ENCODE assay signal across 22 mouse cellular contexts in genomic region chr11:74241201-74241600, GRCm38 (mm10). TPM values are rescaled to one million over a fixed set of nuclear protein-coding genes. Genes with fewer than 3 reads are reported as not detected.
"Had no signal": no experiment of that assay in that cellular context is flagged by ENCODE, and none has a peak within 500 bp of the region (broad histone marks: within the 10 kb centered on the region; RNA-seq: fewer than 3 reads in every experiment).

No protein-coding gene starts in this region.

- DNase-seq: gastrocnemius, adult 2 months; gastrocnemius, postnatal 10 days; gastrocnemius, postnatal 25 days; heart, adult 18-20 months; heart, postnatal 10 days; heart, postnatal 4 days; kidney, adult 18-20 months; kidney, adult 8-10 months; kidney, postnatal 10 days; kidney, postnatal 25 days; kidney, postnatal 4 days; left cerebral cortex, postnatal 4 days had no signal

RNA-seq across cellular contexts. Expression of gene Olfr406, which starts 18.4 kb away (rescaled TPM):
- total RNA-seq: gastrocnemius, adult 2 months; gastrocnemius, postnatal 10 days; gastrocnemius, postnatal 25 days; gastrocnemius, postnatal 4 days; granulocyte monocyte progenitor cell, adult 5-6 weeks; heart, adult 18-20 months; heart, adult 8-10 months; heart, postnatal 10 days; heart, postnatal 25 days; heart, postnatal 4 days; layer of hippocampus, adult 2 months; layer of hippocampus, postnatal 10 days; layer of hippocampus, postnatal 25 days; left cerebral cortex, adult 2 months; left cerebral cortex, postnatal 14 days; left cerebral cortex, postnatal 4 days; liver, adult 2 months had no signal

RNA-seq across cellular contexts. Expression of gene Olfr43, which starts 30.0 kb away (rescaled TPM):
- total RNA-seq: gastrocnemius, adult 2 months; gastrocnemius, postnatal 10 days; gastrocnemius, postnatal 25 days; gastrocnemius, postnatal 4 days; granulocyte monocyte progenitor cell, adult 5-6 weeks; heart, adult 18-20 months; heart, adult 8-10 months; heart, postnatal 10 days; heart, postnatal 25 days; heart, postnatal 4 days; layer of hippocampus, adult 2 months; layer of hippocampus, postnatal 10 days; layer of hippocampus, postnatal 25 days; left cerebral cortex, adult 2 months; left cerebral cortex, postnatal 14 days; left cerebral cortex, postnatal 4 days; liver, adult 2 months had no signal

RNA-seq across cellular contexts. Expression of gene Olfr59, which starts 42.3 kb away (rescaled TPM):
- total RNA-seq: gastrocnemius, adult 2 months; gastrocnemius, postnatal 10 days; gastrocnemius, postnatal 25 days; gastrocnemius, postnatal 4 days; granulocyte monocyte progenitor cell, adult 5-6 weeks; heart, adult 18-20 months; heart, adult 8-10 months; heart, postnatal 10 days; heart, postnatal 25 days; heart, postnatal 4 days; layer of hippocampus, adult 2 months; layer of hippocampus, postnatal 10 days; layer of hippocampus, postnatal 25 days; left cerebral cortex, adult 2 months; left cerebral cortex, postnatal 14 days; left cerebral cortex, postnatal 4 days; liver, adult 2 months had no signal

RNA-seq across cellular contexts. Expression of gene Olfr403, which starts 55.2 kb away (rescaled TPM):
- total RNA-seq: gastrocnemius, adult 2 months; gastrocnemius, postnatal 10 days; gastrocnemius, postnatal 25 days; gastrocnemius, postnatal 4 days; granulocyte monocyte progenitor cell, adult 5-6 weeks; heart, adult 18-20 months; heart, adult 8-10 months; heart, postnatal 10 days; heart, postnatal 25 days; heart, postnatal 4 days; layer of hippocampus, adult 2 months; layer of hippocampus, postnatal 10 days; layer of hippocampus, postnatal 25 days; left cerebral cortex, adult 2 months; left cerebral cortex, postnatal 14 days; left cerebral cortex, postnatal 4 days; liver, adult 2 months had no signal
